Mouse (Mus musculus) heart, postnatal 0 days (tissue): ENCODE data around the gene Cep55.

Source experiments
- CTCF ChIP-seq: IDR thresholded peaks from 2 replicates; pipeline ENCODE4 v1.5.1; 2016; ENCODE audit warnings: antibody characterized with exemption, control low read depth, low read depth
- EP300 ChIP-seq: IDR thresholded peaks from 2 replicates; pipeline ENCODE4 v1.6.1; 2016; ENCODE audit warnings: antibody characterized with exemption, low read depth

GRCm38 (mm10) chr19:38042261-38042722 is 12.5 kb upstream of the Cep55 start:
- no peak for TF ChIP-seq CTCF
- TF ChIP-seq EP300, result no peak
